ENCODE assay signal across 25 mouse cellular contexts in the genomic region with DNA sequence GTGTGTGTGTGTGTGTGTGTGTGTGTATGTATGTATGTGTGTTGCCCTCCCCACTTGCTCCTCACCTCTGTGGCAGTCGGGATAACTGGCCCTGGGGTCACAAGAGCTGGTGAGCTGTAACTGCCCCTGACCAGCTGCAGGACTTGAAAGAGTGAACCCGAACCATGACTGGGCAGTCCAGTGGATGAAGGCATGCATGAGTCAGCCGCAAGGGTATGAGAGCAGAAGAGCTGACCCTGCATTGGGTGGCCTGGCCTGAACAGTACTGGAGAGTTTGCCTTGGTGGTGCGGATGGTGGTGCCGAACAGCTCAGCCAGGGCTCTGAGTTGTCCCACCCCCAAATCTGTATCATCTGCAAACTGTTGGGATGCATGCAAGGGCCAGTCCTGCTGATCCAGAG. TPM values are rescaled to one million over a fixed set of nuclear protein-coding genes. Genes with fewer than 3 reads are reported as not detected.
A peak's percentile ranks its signal among the peaks of the same experiment; 100 is the strongest.
DNase-seq lines count a peak whose midpoint lies in the region; ATAC-seq and TF ChIP-seq lines count a peak whose summit lies in the region.
"Had no signal": no experiment of that assay in that cellular context is flagged by ENCODE, and none has a peak within 500 bp of the region (broad histone marks: within the 10 kb centered on the region; RNA-seq: fewer than 3 reads in every experiment).

No protein-coding gene starts in this region.

- H3K9me3 ChIP-seq in hindbrain, embryonic 16.5 days (ENCODE audit: control insufficient read depth, low read length) = no peaks in the 10 kb centered on the region
- no peaks in the 10 kb centered on the region for H3K9me3 ChIP-seq in hindbrain, embryonic 11.5 days (ENCODE audit: control insufficient read depth, low read length)
- H3K9me3 ChIP-seq in kidney, embryonic 16.5 days (ENCODE audit: low read length) = no peaks in the 10 kb centered on the region
- no peaks in the 10 kb centered on the region for H3K9me3 ChIP-seq in ES-E14 (ENCODE audit: control insufficient read depth, insufficient read depth, low read depth, low read length)
- H3K9me3 ChIP-seq: forebrain, embryonic 12.5 days had no signal

- no peak for ATAC-seq in hindbrain, embryonic 16.5 days
- no peak for ATAC-seq in hindbrain, embryonic 11.5 days (ENCODE audit: low FRiP score)
- ATAC-seq in kidney, embryonic 16.5 days (ENCODE audit: low FRiP score, low TSS enrichment) = peak; percentile 46; the same call in 1 of the 2 replicates
- no peak for ATAC-seq in erythroblast, adult 5-6 weeks (replicated peaks; ENCODE audit: low FRiP score, poor library complexity, severe bottlenecking)
- ATAC-seq: activated CD4-positive, CD25-positive, alpha-beta regulatory T cell, adult 4 months; CD4-positive, CD25-positive, alpha-beta regulatory T cell, adult 4 months; inflammation-experienced regulatory T-cells, adult 6 months; intestine, postnatal 0 days had no signal

- 0 out of 2 replicates have a peak overlapping the region, but pooled peaks have one; percentile 54 for H3K27ac ChIP-seq in hindbrain, embryonic 16.5 days (ENCODE audit: low read depth, low read length)
- no peak overlapping the region for H3K27ac ChIP-seq in hindbrain, embryonic 11.5 days (ENCODE audit: low read depth, low read length)
- H3K27ac ChIP-seq in kidney, embryonic 16.5 days (ENCODE audit: low read length) = no peak overlapping the region
- no peak overlapping the region for H3K27ac ChIP-seq in ES-E14 (ENCODE audit: insufficient read depth, low read depth, low read length, poor library complexity, severe bottlenecking)
- H3K27ac ChIP-seq: forebrain, embryonic 12.5 days; gastrocnemius, adult 2 months; hindbrain, embryonic 14.5 days had no signal

- no peak overlapping the region for H3K4me2 ChIP-seq in hindbrain, embryonic 16.5 days (ENCODE audit: low read length)
- H3K4me2 ChIP-seq in hindbrain, embryonic 11.5 days (replicated peaks; ENCODE audit: low read depth, low read length) = no peak overlapping the region
- no peak overlapping the region for H3K4me2 ChIP-seq in kidney, embryonic 16.5 days (replicated peaks; ENCODE audit: low read depth, low read length)
- H3K4me2 ChIP-seq: forebrain, embryonic 12.5 days; hindbrain, embryonic 14.5 days had no signal

- DNase-seq in hindbrain, embryonic 11.5 days (ENCODE audit: low spot score) = no peak
- no peak for DNase-seq in kidney, adult 8-10 months
- peak; percentile 53 for DNase-seq in 3T3-L1 (ENCODE audit: low read depth, low spot score)
- no peak for DNase-seq in ES-E14 (ENCODE audit: low read depth, low spot score)
- DNase-seq: adrenal gland, postnatal 14 days; B cell, adult 2 months; gastrocnemius, adult 2 months; gastrocnemius, postnatal 25 days; heart, postnatal 10 days; heart, postnatal 4 days had no signal

- no peak overlapping the region for H3K4me3 ChIP-seq in hindbrain, embryonic 16.5 days (ENCODE audit: low read length)
- no peak overlapping the region for H3K4me3 ChIP-seq in hindbrain, embryonic 11.5 days (ENCODE audit: low read depth, low read length)
- no peak overlapping the region for H3K4me3 ChIP-seq in kidney, embryonic 16.5 days (ENCODE audit: low read length)
- H3K4me3 ChIP-seq in ES-E14 (ENCODE audit: insufficient read depth in 1 of 2, low read depth in 1 of 2, low read length in 2 of 2, poor library complexity in 1 of 2, severe bottlenecking in 1 of 2) = no peak overlapping the region
- H3K4me3 ChIP-seq: forebrain, embryonic 12.5 days; gastrocnemius, adult 2 months had no signal

- in situ Hi-C loops in ES-E14 (cut with MboI; ENCODE audit: low sequenced_read_pairs in 2 of 2, unreplicated experiment in 2 of 2) = no loop called here

- H3K4me1 ChIP-seq in hindbrain, embryonic 16.5 days (ENCODE audit: control insufficient read depth, insufficient read depth, low read depth, low read length) = no peaks in the 10 kb centered on the region
- H3K4me1 ChIP-seq in hindbrain, embryonic 11.5 days (replicated peaks; ENCODE audit: control insufficient read depth, insufficient read depth, low read length) = no peaks in the 10 kb centered on the region
- H3K4me1 ChIP-seq in kidney, embryonic 16.5 days (ENCODE audit: insufficient read depth, low read length) = peaks cover 12% of the 10 kb centered on the region
- H3K4me1 ChIP-seq in ES-E14 (ENCODE audit: control insufficient read depth in 2 of 2, insufficient read depth in 2 of 2, low read length in 2 of 2, poor library complexity in 1 of 2) = peaks cover 0 to 10% of the 10 kb centered on the region in 2 experiments; a peak in 1 of 4 replicates

- H3K27me3 ChIP-seq in hindbrain, embryonic 16.5 days (replicated peaks; ENCODE audit: control insufficient read depth, insufficient read depth, low read length) = no peaks in the 10 kb centered on the region
- no peaks in the 10 kb centered on the region for H3K27me3 ChIP-seq in hindbrain, embryonic 11.5 days (ENCODE audit: control insufficient read depth, insufficient read depth, low read length)
- H3K27me3 ChIP-seq in kidney, embryonic 16.5 days (ENCODE audit: insufficient read depth, low read length) = no peaks in the 10 kb centered on the region
- H3K27me3 ChIP-seq: forebrain, embryonic 12.5 days; Patski had no signal

- WGBS in hindbrain, embryonic 16.5 days = 87% methylated on average over 5 of the region's 5 CpGs
- 69% methylated on average over 5 of the region's 5 CpGs for WGBS in hindbrain, embryonic 11.5 days
- 42% methylated on average over 5 of the region's 5 CpGs for WGBS in kidney, embryonic 16.5 days

- no peaks in the 10 kb centered on the region for H3K36me3 ChIP-seq in hindbrain, embryonic 16.5 days (ENCODE audit: control insufficient read depth, insufficient read depth, low read length)
- no peaks in the 10 kb centered on the region for H3K36me3 ChIP-seq in hindbrain, embryonic 11.5 days (ENCODE audit: control insufficient read depth, insufficient read depth, low read length)
- H3K36me3 ChIP-seq in kidney, embryonic 16.5 days (ENCODE audit: insufficient read depth, low read length) = no peaks in the 10 kb centered on the region
- H3K36me3 ChIP-seq in ES-E14 (ENCODE audit: control insufficient read depth, insufficient read depth, low read length, poor library complexity, severe bottlenecking) = no peaks in the 10 kb centered on the region
- H3K36me3 ChIP-seq: forebrain, embryonic 12.5 days had no signal

- no peak overlapping the region for H3K9ac ChIP-seq in hindbrain, embryonic 16.5 days (ENCODE audit: low read depth, low read length)
- no peak overlapping the region for H3K9ac ChIP-seq in hindbrain, embryonic 11.5 days (ENCODE audit: low read depth, low read length)
- no peak overlapping the region for H3K9ac ChIP-seq in kidney, embryonic 16.5 days (replicated peaks; ENCODE audit: low read length)
- H3K9ac ChIP-seq in ES-E14 (ENCODE audit: insufficient read depth, low read depth, low read length, poor library complexity, severe bottlenecking) = no peak overlapping the region
- H3K9ac ChIP-seq: forebrain, embryonic 12.5 days; hindbrain, embryonic 14.5 days had no signal

TF ChIP-seq in ES-E14, 5 proteins besides CTCF, POLR2A, EP300 and RAD21:
- TF ChIP-seq MAFK (IDR thresholded peaks at IDR 0.05; ENCODE audit: insufficient read depth, low read depth, low read length) (0 out of 2 replicates have a peak, but pooled peaks have one; percentile 22), CHD2 (IDR thresholded peaks at IDR 0.05; ENCODE audit: low read depth, low read length) (no peak), ZC3H11A (IDR thresholded peaks at IDR 0.05; ENCODE audit: borderline replicate concordance, low read depth, low read length) (no peak), HCFC1 (IDR thresholded peaks at IDR 0.05; ENCODE audit: borderline replicate concordance, insufficient read depth, low read length) (no peak)

RNA-seq across cellular contexts. Expression of a gene that starts 5.0 kb away (rescaled TPM):
- polyA plus RNA-seq in hindbrain, embryonic 16.5 days (2015; fragmentation: Nextera tagmentation; extraction: Ambion mirVana) = 11.4 and 15.5 TPM in 2 replicates
- polyA plus RNA-seq in hindbrain, embryonic 11.5 days (2014; fragmentation: Nextera tagmentation; extraction: Ambion mirVana) = 17.1 and 17.9 TPM in 2 replicates
- 29.1 and 31.4 TPM in 2 replicates for polyA plus RNA-seq in kidney, embryonic 16.5 days (2015; fragmentation: Nextera tagmentation; extraction: Ambion mirVana)
- 22.5 and 22.6 TPM in 2 replicates for total RNA-seq in ES-E14 (2012; rRNA removed)
- total RNA-seq in erythroblast, adult 5-6 weeks (2015; ENCODE audit: low replicate concordance) = 1.3 and 3.5 TPM in 2 replicates
- 2.2 and 2.7 TPM in 2 replicates for total RNA-seq in erythroblast, adult 5-6 weeks (2017; ENCODE audit: low replicate concordance)

RNA-seq across cellular contexts. Expression of a gene that starts 9.8 kb away (rescaled TPM):
- 0.07 and 0.10 TPM in 2 replicates for polyA plus RNA-seq in hindbrain, embryonic 16.5 days (2015; fragmentation: Nextera tagmentation; extraction: Ambion mirVana)
- polyA plus RNA-seq in hindbrain, embryonic 11.5 days (2014; fragmentation: Nextera tagmentation; extraction: Ambion mirVana) = 0.08 and 0.26 TPM in 2 replicates
- polyA plus RNA-seq in kidney, embryonic 16.5 days (2015; fragmentation: Nextera tagmentation; extraction: Ambion mirVana) = 0.04 and 0.07 TPM in 2 replicates
- 0.09 and 0.21 TPM in 2 replicates for total RNA-seq in ES-E14 (2012; rRNA removed)
- total RNA-seq in erythroblast, adult 5-6 weeks (2015; ENCODE audit: low replicate concordance) = 5.9 TPM in 1 of 2 replicates, not detected in the other
- total RNA-seq in erythroblast, adult 5-6 weeks (2017; ENCODE audit: low replicate concordance) = 1.3 and 3.0 TPM in 2 replicates
- total RNA-seq: MEL had no signal
- polyA plus RNA-seq: activated CD4-positive, CD25-positive, alpha-beta regulatory T cell, adult 4 months; CD4-positive, CD25-positive, alpha-beta regulatory T cell, adult 4 months; forebrain, embryonic 12.5 days; inflammation-experienced regulatory T-cells, adult 6 months had no signal

RNA-seq across cellular contexts. Expression of a gene that starts 44.5 kb away (rescaled TPM):
- not detected in 2 replicates for polyA plus RNA-seq in hindbrain, embryonic 16.5 days (2015; fragmentation: Nextera tagmentation; extraction: Ambion mirVana)
- not detected in 2 replicates for polyA plus RNA-seq in hindbrain, embryonic 11.5 days (2014; fragmentation: Nextera tagmentation; extraction: Ambion mirVana)
- polyA plus RNA-seq in kidney, embryonic 16.5 days (2015; fragmentation: Nextera tagmentation; extraction: Ambion mirVana) = not detected in 2 replicates
- not detected in 2 replicates for total RNA-seq in ES-E14 (2012; rRNA removed)
- not detected in 2 replicates for total RNA-seq in erythroblast, adult 5-6 weeks (2015; ENCODE audit: low replicate concordance)
- total RNA-seq in erythroblast, adult 5-6 weeks (2017; ENCODE audit: low replicate concordance) = not detected in 2 replicates
- total RNA-seq: adrenal gland, adult 18-20 months; adrenal gland, postnatal 14 days; gastrocnemius, adult 2 months; gastrocnemius, postnatal 25 days; granulocyte monocyte progenitor cell, adult 5-6 weeks; heart, postnatal 10 days; heart, postnatal 4 days; MEL had no signal
- polyA plus RNA-seq: activated CD4-positive, CD25-positive, alpha-beta regulatory T cell, adult 4 months; CD4-positive, CD25-positive, alpha-beta regulatory T cell, adult 4 months; embryonic facial prominence, embryonic 11.5 days; forebrain, embryonic 12.5 days; heart, embryonic 14.5 days; hindbrain, embryonic 14.5 days; inflammation-experienced regulatory T-cells, adult 6 months; intestine, postnatal 0 days; Patski had no signal

RNA-seq across cellular contexts. Expression of a gene that starts 59.3 kb away (rescaled TPM):
- polyA plus RNA-seq in hindbrain, embryonic 16.5 days (2015; fragmentation: Nextera tagmentation; extraction: Ambion mirVana) = 11.3 and 11.7 TPM in 2 replicates
- polyA plus RNA-seq in hindbrain, embryonic 11.5 days (2014; fragmentation: Nextera tagmentation; extraction: Ambion mirVana) = 12.0 and 13.3 TPM in 2 replicates
- 9.3 and 9.6 TPM in 2 replicates for polyA plus RNA-seq in kidney, embryonic 16.5 days (2015; fragmentation: Nextera tagmentation; extraction: Ambion mirVana)
- 4.8 and 5.9 TPM in 2 replicates for total RNA-seq in ES-E14 (2012; rRNA removed)
- 0.77 TPM in 1 of 2 replicates, not detected in the other for total RNA-seq in erythroblast, adult 5-6 weeks (2015; ENCODE audit: low replicate concordance)
- 0.51 TPM in 1 of 2 replicates, not detected in the other for total RNA-seq in erythroblast, adult 5-6 weeks (2017; ENCODE audit: low replicate concordance)
